Mouse (Mus musculus) NIH3T3 (cell line): ENCODE data around the gene Ttc25.
A peak's percentile ranks its signal among the peaks of the same experiment; 100 is the strongest.
"Not testable (repeated sequence)": the region's sequence is repeated elsewhere in the genome, so short reads cannot be mapped to it uniquely, and the experiment has no call there.

ENCODE experiments used
- DNase-seq: peaks from one replicate; pipeline ENCODE4 v3.0.0-alpha.2; 2012; ENCODE audit warnings: low read depth

Ttc25 gene

DNA sequence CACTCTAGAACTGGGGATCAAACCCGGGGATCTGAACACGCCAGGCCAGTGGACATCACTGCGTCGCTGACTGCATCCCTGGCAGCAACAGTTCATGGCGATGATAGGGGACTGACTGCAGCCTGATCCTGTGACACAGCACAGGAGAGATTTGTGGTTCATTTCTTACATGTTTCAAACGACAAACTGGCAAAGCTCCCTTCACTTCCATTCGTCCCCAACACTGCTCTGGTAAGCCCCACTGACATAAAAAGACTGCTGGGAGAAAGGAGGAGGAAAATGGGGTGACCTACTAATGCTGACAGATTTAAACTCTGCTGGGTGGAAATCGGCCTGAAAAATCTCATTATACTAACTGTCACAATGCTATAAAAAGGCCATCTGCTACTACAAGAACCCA lies 58.4 kb downstream of the Ttc25 start:
- no peak for DNase-seq

DNA sequence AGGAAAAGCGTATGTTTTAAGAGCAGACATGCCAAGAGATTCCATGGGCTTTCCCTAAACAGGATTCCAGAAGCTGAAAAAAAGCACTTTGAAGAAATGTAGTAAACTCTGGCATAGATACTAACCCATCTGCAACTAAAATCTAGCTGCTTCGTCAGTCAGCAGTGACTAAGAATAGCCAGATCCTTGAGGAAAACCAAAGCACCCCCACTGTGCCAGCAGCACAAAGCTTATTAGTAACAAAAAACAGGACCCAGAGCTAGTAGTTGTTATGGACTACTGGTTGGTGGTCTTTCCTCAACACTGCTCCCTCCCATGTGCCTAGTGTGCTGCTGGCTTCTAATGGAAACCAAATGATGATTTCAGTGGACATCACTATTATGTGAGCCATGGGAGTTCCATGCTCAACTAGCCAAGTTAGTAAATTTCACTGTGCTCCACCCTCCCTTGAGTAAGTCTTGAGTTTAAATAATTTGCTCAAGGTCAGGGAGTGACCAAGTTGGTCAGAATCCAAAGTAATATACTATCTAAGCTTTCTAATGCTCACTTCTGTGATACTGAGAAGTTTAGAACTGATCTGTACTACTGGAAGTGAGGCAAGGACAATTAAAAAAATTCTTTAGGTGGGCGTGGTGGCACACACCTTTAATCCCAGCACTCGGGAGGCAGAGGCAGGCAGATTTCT lies 59.1 kb downstream of the Ttc25 start:
- DNase-seq, result peak; percentile 48

DNA sequence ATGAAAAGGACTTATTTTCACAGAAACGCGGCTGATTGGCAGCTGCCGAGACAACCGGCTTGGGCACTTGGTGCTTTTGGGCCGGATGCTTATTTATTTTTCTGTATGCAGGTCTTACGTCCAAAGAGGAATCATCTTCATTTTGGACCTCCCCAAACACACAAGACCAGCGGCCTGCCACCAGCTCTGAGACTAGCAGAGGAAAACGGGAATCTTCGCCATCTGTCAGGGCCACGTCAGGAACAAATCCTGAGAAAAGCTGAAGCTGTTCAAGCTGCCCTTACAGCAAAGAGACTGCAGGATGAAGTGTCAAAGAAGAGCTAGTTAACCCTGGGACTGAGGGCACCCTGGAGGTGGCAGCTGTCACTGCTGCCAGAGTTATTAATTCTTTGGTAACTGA lies 60.0 kb downstream of the Ttc25 start:
- no peak for DNase-seq

DNA sequence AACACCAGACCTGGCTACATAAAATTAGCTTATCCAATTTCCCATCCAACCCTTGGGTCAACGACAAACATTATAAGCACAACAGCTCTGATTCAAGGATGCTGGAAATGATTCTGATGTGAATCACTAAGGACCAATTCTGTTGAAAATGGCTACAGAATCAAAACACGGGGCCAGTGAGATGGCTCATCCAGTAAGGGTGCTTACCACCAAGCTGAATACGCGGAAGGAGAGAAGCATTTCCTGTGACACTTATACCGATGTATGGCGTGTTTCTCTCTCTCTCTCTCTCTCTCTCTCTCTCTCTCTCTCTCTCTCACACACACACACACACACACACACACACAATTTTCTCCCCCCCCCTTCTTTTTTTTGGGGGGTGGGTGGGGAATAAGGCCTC lies 61.7 kb downstream of the Ttc25 start:
- no peak for DNase-seq

DNA sequence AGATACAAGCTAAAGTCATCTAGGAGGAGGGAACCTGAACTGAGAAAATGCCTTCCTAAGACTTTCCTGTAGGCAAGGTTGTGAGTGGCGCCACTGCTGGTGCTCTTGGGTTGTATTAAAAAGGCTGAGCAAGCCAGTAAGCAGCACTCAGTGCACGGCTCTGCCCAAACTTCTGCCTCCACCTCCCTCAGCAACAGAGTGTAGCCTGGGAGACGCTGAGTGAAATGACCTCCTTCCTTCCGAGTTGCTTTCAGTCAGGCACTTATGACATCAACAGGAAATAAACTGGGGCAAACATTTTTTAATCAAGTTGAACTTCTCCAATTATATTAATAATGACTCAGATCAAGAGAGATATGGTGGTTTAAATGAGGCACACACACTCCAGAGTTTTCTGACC lies 63.4 kb downstream of the Ttc25 start:
- DNase-seq, result no peak

DNA sequence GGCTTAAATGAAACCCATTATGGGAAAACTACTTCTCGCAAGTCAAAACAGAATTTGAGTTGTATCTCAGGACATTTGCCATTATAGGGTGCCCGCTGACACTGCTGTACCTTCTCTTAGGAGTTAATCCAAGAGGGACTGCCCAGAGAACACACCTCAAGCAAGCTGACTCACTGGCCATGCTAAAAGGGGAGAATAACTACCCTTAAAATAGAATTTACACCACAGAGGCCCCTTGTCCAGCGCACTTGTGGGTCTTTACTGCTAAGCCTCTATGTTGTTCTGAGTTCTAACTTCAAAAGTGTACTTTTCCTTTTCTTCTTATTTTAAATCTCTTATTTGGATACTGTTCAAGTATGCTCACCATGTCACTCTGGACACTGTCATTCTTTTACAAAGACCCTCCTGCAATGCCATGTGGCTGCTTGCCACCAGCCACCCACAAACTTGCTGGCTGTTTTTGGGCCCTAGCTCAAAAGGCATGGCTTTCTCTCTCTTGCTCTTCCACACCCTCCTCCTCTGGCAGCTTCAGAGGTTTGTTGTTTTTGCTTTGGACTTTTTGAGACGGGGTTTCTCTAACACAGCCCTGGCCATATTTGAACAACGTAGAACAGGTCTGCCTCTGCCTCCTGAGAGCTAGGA lies 64.1 kb downstream of the Ttc25 start:
- DNase-seq, result no peak

DNA sequence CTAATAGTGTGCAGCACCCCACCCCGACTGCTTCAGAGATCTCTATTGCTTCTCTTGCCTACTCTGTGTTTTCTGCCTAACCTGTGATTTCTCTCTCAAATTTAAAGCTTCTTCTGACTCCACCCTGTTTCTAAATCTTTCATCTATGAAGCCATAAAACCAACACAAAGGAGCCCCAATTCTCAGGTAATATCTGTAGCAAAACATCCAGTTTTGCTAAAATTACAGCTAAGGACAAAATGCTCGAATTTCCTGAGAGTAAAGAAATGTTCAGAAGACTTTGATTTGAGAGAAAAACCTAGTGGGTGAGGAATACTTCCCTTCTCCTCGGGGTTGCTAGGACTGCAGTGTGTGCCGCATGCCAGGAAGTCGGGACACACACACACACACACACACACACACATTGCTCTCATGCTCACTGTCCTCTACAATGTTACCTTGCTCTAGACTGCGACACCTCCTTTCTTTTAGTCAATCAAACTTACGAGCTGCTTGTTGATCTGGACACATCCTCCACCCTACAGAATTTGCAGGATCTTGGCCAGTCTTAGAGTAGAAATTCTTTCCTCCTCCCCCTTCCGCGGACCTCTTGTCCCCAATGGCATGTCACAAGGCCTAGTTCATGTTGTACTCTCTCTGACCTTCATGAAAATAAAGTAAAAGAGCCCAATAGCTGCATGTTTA lies 64.7 kb downstream of the Ttc25 start:
- DNase-seq, result no peak

DNA sequence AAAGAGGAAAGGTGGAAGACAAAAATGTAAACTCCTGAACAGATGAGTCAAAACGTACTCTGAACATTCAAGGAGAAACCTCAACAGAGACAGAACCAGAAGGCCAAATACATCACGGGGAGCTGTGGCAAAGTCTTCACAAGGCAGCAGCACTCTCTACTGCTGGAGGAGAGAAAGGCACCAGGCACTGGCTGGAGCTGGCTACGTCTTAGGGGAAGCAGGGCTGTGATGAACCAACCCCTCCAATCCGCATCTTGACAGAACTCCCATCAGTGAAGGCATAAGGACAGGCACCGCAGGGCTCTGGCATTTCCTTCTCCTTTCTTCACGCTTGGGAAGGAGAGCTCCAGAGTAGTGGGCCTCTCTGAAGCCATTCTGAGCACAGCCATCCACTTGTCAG lies 66.2 kb downstream of the Ttc25 start:
- no peak for DNase-seq

DNA sequence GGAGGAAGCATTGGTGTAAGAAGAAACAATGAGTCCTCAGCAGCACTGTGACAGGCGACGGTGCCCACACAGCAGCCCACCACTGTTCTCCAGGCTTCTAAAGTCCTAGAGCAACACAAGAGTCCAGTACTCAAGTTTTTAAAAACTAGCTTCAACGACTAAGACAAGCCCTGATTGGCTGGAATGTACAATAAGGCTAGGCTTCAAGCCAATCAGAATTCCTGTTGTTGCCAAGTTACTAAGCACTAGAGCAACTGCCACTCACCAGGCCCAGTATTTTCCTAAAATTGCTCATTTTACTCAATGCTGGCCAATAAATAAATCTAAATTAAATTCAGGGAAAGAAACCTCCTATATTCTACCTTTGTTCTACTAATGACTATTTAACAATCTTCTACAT lies 67.8 kb downstream of the Ttc25 start:
- peak; percentile 71 for DNase-seq

DNA sequence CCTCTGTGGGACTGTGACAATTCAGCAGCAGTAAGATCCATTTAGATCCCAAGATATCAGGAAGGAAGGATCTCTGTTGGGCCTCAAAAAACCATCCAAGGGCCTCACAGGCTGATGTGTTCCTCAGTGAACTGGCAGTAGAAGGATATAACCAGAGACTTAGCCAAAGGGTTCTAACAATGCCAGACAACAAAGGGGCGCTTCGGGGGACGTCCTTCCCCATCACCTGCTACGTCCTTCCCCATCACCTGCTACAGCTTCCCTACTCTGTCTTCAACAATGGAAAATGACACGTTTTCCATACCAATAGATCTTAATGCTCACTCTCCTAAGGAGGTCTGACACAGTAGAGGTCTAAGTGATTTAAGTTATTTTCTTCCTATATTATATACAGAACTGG lies 70.9 kb downstream of the Ttc25 start:
- DNase-seq, result no peak

DNA sequence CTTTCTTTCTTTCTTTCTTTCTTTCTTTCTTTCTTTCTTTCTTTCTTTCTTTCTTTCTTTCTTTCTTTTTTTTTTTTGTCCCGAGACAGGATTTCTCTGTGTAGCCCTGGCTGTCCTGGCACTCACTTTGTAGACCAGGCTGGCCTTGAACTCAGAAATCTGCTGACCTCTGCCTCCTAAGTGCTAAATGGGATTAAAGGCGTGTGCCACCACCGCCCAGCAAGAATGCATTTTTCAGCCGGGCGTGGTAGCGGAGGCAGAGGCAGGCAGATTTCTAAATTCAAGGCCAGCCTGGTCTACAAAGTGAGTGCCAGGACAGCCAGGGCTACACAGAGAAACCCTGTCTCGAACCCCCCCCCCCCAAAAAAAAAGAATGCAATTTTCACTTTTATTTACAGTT lies 71.4 kb downstream of the Ttc25 start:
- DNase-seq, result not testable (repeated sequence)

DNA sequence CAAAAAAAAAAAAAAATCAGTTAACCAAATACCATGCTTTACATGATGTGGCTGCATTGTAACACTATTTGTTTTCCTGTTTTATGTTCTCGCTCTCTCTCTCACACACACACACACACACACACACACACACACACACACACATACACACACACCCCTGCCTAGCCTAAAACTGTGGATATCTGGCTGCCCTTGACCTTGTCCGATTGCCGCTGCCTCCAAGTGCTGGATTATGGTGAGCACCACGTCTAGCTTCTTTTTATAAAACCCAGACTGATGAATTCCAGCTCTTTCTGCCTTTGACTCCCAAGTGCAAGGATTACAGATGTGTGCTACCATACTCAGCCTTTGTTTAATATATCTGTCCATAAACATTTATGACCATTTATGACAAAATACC lies 72.1 kb downstream of the Ttc25 start:
- DNase-seq, result no peak

DNA sequence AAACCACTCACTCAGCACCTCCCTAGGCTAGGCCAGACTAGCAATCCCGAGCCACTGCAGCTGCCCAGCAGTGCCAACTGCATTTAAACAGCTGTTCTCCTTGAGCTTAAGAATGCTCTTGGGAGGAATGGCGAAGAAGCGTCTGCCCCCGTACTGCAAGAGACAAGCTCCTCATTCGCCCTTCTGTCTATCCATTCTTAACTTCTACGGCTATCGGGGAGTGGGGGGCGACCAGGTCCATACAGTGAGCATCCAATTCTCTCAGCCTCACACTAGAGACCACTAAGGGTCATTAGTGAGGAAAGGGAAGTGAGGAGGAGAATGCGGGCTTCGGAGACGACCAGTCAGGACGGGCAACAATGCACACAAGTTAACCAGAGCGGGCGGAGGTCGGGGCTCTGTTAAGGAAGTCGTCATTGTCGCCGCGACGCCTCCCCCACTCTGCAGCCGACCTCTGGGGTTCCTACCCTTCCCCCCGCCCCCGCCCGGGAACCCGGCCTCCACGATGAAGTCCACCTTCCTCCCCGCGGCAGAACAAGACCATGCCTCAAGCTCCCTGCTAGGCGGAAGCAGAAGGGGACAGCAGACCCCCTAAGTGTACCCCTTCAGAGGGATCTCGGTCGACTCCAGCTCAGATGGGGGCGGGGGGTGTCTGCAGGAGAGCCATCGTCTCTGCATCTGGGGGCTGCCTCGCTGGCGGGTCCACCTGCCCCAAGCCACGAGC lies 73.5 kb downstream of the Ttc25 start, which contains the start of gene Nkiras2:
TSS of gene Nkiras2 (plus strand) at position 484 of the 724 bp plus-strand sequence.
- DNase-seq, result peak; percentile 62

DNA sequence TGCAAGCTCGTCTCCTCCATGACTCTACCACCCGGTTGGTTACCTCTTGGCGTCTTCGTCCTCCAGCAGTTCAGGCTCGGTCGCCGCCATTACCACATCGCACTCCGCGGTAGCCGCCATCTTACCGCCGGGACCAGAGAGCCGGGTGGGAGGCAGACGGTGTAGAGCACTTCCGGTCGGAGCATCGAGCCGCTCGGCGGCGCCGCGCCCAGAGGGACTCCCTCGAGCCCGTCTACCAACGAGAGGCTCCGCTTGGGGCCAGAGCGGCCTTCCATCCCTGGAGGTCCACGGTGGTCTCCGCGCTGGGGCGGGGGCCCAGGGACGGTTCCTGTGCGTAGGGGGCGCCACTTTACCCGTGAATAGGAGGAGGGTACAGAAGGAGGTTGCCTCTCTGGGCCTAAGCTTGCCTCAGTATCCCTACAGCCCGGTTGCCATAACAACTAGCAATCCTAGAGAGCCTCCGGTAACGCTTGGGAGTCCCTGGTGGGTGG lies 74.1 kb downstream of the Ttc25 start:
- DNase-seq, result peak; percentile 98

DNA sequence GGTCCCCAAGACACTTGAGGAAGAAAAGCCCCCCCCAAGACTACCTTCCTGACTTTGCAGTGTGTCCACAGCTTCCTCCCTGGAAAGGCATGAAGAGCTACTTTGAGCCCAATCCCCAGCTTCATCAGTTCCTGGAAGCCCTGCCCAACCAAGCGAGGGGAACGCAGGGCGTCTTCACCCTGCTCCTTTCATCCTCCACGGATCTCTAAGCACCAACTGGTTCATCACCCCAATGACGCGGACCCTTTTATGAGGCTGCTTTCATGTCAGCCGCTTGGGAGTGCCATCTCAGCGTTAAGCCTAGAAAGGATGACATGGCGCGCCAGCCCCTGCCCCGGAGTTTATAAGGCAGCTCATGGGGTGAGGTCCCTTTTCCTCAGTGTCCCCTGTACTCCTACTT lies 74.6 kb downstream of the Ttc25 start, which contains the start of gene Dnajc7:
TSS of gene Dnajc7 (minus strand) at position 187 of the 400 bp plus-strand sequence.
- DNase-seq, result no peak
